Mouse (Mus musculus) bone marrow macrophage, adult 2 months (primary cell): Measurements from ENCODE around the gene Pum1. TPM values are rescaled to one million over a fixed set of nuclear protein-coding genes. Genes with fewer than 3 reads are reported as not detected.

Experiments used
- H3K27ac ChIP-seq: 2 replicates; pipeline ENCODE4 v1.5.1; 2012; ENCODE audit warnings: low read depth, low read length; ENCODE audit not compliant: insufficient read depth
- H3K4me1 ChIP-seq: 2 replicates; pipeline ENCODE4 v1.6.1; 2012; ENCODE audit warnings: low read length; ENCODE audit not compliant: control insufficient read depth, insufficient read depth
- H3K4me3 ChIP-seq: 2 replicates; pipeline ENCODE4 v1.5.1; 2012; ENCODE audit warnings: mild to moderate bottlenecking, low read length, moderate library complexity; ENCODE audit not compliant: insufficient read depth
- CTCF ChIP-seq: IDR thresholded peaks from 2 replicates; pipeline ENCODE4 v1.5.1; 2012; ENCODE audit warnings: low read depth, mild to moderate bottlenecking, low read length, moderate library complexity
- POLR2A ChIP-seq: IDR thresholded peaks from 2 replicates; pipeline ENCODE4 v1.6.1; 2012; ENCODE audit warnings: mild to moderate bottlenecking, low read depth, low read length, borderline replicate concordance
- polyA plus RNA-seq: library from polyadenylated mRNA; stranded (reverse); fragments of >200 nt; gene quantifications from 2 replicates; pipeline ENCODE4 v1.2.4, GENCODE M21; 2012; ENCODE audit not compliant: missing spikeins, insufficient read depth, insufficient read length

The Pum1 gene
- polyA plus RNA-seq, 1 experiment: 35.2 TPM

DNA sequence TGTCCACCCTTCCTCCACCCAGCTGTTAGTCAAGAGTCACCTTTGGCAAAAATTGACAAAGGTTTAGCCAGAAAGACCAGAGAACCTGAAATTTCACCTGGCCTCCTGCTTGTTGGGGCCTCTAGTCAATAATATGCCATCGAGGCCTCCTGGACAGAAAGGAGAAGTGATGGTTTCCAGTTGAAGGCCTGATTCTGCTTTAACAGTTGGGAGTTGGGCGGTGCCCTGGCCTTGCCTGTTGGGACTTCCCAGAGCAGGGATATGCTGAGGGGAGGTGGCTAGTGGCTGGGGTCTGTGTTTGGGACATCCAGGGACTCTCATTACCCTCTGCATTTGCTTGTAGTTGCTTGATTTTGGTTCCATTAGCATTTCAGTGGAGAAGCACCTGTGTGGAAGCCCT is 119.4 kb downstream of the Pum1 start:
- Histone ChIP-seq H3K27ac (peak overlapping the region; percentile 45), H3K4me1 (peaks cover 26% of the 10 kb centered on the region), H3K4me3 (no peak overlapping the region)
- no peak for TF ChIP-seq POLR2A

DNA sequence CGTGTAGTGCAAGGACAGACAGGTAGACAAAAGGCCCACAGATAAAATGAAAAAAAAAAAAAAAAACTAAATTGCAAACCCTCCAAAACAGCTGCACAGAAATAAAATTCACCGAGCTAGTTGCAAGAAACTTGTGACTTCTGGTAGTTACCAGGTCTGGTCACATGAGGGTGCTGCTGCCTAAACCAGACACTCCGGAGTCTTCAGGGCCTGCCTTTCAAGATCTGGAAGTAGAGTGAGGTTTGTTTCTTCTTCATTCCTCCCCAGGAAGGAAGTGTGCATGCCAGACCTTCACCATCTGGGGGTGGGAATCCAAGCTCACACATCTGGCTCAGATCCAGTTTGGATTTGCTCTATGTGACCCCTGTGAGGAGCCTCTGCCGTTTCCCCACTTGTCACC is 121.6 kb downstream of the Pum1 start:
- TF ChIP-seq POLR2A (no peak), CTCF (peak; percentile 39; the same call in 1 of the 2 replicates)
- Histone ChIP-seq H3K4me1 (peaks cover 34% of the 10 kb centered on the region), H3K4me3 (no peak overlapping the region), H3K27ac (no peak overlapping the region)

DNA sequence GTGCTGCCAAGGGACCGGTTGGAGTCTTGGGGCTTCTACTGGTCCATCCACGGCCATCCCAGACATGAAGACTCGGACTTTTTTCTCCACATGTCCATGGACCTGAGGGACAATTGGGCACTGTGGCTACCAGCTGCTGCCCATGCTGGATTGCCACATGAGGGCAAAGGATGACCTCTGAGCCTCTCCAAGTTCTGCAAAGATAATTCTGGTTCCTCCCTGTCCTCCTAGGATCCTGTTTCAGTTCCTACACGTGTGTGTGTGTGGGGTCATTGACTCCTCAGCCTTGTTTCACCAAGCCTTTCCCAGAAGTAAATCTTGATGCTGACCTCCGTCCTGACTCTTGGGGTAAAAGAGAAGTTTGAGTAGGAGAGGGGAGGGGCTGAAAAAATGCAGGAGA is 124.4 kb downstream of the Pum1 start:
- no peak overlapping the region for H3K4me3 ChIP-seq
- TF ChIP-seq CTCF: no peak
- TF ChIP-seq POLR2A: no peak

DNA sequence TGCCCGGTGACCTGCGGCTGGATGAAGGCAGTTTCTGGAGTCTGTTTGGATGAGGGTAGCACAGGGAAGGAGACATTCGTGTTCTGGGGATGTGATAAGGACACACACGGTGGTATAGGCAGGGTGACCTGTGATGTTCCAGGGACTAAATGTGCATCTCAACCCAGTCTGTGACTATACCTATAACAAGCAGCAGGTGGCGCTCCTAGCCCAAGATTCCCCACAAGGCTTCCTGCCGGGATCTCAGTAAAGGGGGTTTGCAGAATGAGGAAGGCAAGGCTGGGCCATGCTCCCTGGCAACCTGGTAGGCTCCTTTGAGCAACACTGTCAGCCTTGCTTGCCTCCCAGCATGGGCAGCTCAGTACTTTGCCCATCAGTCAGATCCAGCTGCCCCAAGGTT is 127.1 kb downstream of the Pum1 start:
- Histone ChIP-seq H3K27ac (peak overlapping the region; percentile 11; the same call in 1 of the 2 replicates), H3K4me1 (peaks cover 37% of the 10 kb centered on the region), H3K4me3 (no peak overlapping the region)
- TF ChIP-seq CTCF (peak; percentile 47; the same call in 1 of the 2 replicates), POLR2A (no peak)

More for the DNA sequence above, 124.4 kb downstream of the Pum1 start:
- Histone ChIP-seq H3K27ac (peak overlapping the region; percentile 39), H3K4me1 (peaks cover 31% of the 10 kb centered on the region)

DNA sequence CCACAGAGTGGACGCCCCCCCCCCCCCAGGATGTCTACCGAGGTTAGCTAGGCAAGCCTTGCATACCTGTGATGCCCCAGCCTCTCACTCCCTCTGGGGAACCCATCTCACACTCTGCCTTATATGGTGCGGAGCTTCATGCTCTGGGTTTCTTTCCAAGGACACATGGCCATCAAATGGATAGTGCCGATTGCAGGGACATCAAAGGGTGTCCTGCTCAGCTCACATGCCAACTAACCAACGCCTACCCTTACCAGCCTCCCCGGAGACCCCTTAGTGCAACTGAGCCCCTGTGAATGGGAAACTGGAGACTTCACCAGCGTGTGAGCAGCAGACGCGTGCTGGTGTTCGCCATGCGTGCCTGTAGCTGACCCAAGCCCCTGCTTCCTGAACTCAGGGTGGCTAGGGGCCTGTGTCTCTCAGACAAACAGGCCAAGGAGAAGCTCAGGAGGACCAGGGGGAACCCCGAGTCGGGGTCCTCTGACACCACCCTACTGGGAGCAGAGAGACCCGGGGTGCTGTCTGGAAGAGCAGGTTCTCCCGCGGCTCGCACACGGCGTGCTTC is 128.8 kb downstream of the Pum1 start:
- Histone ChIP-seq H3K27ac (no peak overlapping the region), H3K4me1 (peaks cover 49% of the 10 kb centered on the region), H3K4me3 (peak overlapping the region; percentile 91)
- no peak for TF ChIP-seq CTCF
- no peak for TF ChIP-seq POLR2A

DNA sequence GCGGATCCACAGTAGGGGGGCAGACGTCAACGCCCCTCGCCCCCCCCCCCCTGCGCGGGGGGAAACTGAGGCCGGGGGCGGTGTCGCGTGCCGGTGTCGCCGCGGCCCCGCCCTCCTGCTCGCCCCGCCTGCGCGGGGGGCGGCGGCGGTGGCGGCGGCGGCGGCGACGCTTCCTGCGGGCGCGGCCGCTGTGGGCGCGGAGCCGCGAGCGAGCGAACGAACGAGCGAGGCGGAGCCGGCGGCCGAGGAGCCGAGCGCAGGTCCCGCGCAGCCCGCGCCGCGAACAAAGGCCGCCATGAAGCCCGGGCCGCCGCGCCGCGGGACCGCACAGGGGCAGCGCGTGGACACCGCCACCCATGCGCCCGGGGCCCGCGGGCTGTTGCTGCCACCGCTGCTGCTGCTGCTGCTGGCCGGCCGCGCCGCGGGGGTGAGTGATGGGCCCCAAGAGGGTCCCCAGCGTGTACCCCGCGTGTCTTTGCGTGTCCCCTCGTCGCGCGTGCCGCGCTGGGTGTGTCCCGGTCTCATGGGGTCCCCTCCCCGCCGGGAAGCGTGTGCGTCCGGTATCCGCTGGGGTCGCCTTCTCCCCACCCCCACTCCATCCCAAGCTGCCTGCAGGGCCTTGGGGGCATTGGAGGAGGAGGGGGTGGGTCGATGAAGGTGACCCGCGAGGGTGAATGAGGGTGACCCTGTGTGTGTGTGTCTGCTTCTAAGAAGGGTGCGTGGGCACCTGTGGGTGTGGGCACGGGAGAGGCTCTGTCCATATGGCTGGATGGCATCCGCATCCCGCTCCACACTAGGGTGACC is 129.5 kb downstream of the Pum1 start, which contains the start of gene Sdc3:
TSS of gene Sdc3 (plus strand) at position 162 of the 804 bp plus-strand sequence.
- Histone ChIP-seq H3K4me1 (peaks cover 50% of the 10 kb centered on the region), H3K4me3 (peak within 1 kb of the TSS; percentile 91), H3K27ac (no peak within 1 kb of the TSS)
- TF ChIP-seq CTCF: 0 out of 2 replicates have a peak, but pooled peaks have one; percentile 10
- no peak for TF ChIP-seq POLR2A

DNA sequence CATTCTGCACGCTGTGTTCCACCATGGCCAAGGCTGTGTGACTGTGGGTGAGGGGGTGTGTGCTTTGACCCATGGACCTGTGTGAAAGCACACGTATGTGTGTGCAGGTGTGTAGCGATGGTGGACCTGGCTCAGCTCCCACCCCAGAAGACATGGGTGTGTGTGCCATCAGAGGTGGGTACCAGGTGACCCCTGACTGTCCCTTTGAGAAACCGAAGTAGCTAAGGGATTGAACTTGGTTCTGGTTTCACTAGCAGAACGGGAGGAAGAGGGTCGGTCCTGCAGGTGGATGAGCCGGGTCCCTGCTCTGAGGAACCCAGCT is 130.0 kb downstream of the Pum1 start:
- TF ChIP-seq CTCF (no peak), POLR2A (no peak)
- peak overlapping the region; percentile 91 for H3K4me3 ChIP-seq
- peaks cover 51% of the 10 kb centered on the region for H3K4me1 ChIP-seq
- H3K27ac ChIP-seq: no peak overlapping the region

DNA sequence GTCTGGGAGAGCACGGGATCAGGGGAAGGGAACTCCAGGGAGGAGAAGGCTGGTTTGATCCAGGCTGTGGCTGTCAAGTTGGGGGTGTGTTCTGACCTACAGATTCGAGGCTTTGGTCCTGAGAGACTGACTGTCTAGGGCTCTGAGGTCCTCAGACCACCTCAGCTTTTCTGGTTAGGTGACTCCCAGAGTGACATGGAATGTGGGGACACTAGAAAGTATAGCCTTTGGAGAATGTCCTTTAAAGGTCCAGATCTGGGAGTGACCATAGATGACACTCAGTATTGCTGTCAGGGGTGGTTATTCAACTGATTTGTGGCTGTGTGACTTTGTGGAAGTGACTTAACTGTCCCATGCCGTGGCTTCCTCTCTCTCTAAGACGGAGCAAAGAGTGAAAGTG is 131.7 kb downstream of the Pum1 start:
- no peak for TF ChIP-seq POLR2A
- no peak for TF ChIP-seq CTCF
- H3K4me3 ChIP-seq: peak overlapping the region; percentile 8; the same call in 1 of the 2 replicates
- peaks cover 64% of the 10 kb centered on the region for H3K4me1 ChIP-seq
- peak overlapping the region; percentile 51 for H3K27ac ChIP-seq

DNA sequence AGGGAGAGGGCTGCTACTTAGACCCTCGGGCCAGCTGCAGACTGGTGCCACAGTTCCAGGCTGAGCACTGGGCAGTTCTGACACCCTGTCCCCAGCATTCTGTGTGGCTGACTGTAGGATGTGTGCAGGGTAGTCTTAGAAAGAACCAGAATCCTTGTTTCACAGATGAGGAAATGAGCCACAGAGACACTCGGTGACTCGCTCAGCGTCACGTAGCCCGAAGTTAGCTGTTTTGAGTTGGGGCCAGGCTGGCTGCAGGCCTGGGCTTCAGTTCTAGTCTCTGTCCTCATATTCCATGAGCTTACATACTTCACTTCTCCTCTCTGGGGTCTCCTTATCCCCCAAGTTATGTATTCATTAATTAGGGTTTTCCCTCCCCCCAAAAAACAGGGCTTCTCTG is 132.8 kb downstream of the Pum1 start:
- peaks cover 72% of the 10 kb centered on the region for H3K4me1 ChIP-seq
- H3K4me3 ChIP-seq: no peak overlapping the region
- no peak for TF ChIP-seq CTCF
- TF ChIP-seq POLR2A: no peak
- H3K27ac ChIP-seq: peak overlapping the region; percentile 51
